Mouse (Mus musculus) olfactory bulb, adult 2 months (tissue): ENCODE data around the gene Rae1. TPM values are rescaled to one million over a fixed set of nuclear protein-coding genes. Genes with fewer than 3 reads are reported as not detected.

ENCODE experiments used
- H3K27ac ChIP-seq: fragments of 200-500 bp; 2 replicates; pipeline ENCODE4 v1.5.1; 2012; ENCODE audit warnings: low read depth, low read length; ENCODE audit not compliant: insufficient read depth
- H3K4me1 ChIP-seq: fragments of 200-500 bp; 2 replicates; pipeline ENCODE4 v1.6.1; 2012; ENCODE audit warnings: low read length; ENCODE audit not compliant: control insufficient read depth, insufficient read depth
- H3K4me3 ChIP-seq: fragments of 200-500 bp; 2 replicates; pipeline ENCODE4 v1.5.1; 2012; ENCODE audit warnings: mild to moderate bottlenecking, low read depth, low read length, moderate library complexity; ENCODE audit not compliant: insufficient read depth
- CTCF ChIP-seq: fragments of 200-500 bp; IDR thresholded peaks from 2 replicates; pipeline ENCODE4 v1.5.1; 2012; ENCODE audit warnings: low read depth, mild to moderate bottlenecking, low read length, moderate library complexity; ENCODE audit not compliant: insufficient read depth
- POLR2A ChIP-seq: fragments of 200-500 bp; IDR thresholded peaks from 2 replicates; pipeline ENCODE4 v1.6.1; 2012; ENCODE audit warnings: mild to moderate bottlenecking, low read depth, low read length, moderate library complexity; ENCODE audit not compliant: insufficient read depth
- WGBS: fragments of 180-500 bp; shearing (Covaris S2); methylation state at CpG from one replicate; pipeline ENCODE4 v1.1.7; 2018; 5-methylcytosine and 5-hydroxymethylcytosine counted together
- polyA plus RNA-seq: library from polyadenylated mRNA; stranded (reverse); fragments of >200 nt; gene quantifications from 2 replicates; pipeline ENCODE4 v1.2.4, GENCODE M21; 2012; ENCODE audit warnings: low replicate concordance; ENCODE audit not compliant: missing spikeins, insufficient read depth, insufficient read length

The Rae1 gene
- polyA plus RNA-seq, 1 experiment = not detected

DNA sequence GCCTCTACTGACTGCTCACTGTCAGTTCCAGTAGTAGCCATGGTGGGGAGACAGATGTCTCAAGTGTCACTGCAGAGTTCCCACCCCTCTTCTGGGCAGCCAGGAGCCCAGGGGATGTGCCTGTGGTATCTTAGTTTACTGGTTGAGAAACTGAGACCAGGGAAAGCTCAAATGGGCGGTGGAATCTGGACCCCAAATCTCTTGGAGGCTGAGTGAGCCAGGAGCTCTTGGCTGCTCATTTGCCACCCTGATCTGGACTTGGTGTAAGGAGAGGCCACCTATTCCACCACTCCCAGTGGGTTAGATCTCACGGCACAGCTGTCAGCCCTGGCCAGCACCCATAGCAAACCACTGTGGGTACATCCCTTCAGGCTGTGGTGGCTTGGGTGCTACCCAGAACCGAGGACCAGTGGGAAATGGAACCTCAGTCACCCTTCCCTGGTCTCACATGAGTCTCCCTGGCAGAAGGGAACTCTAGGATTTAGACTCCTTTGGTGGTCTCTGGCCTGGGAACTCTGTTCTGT, 28.7 kb downstream of the Rae1 start:
- Histone ChIP-seq H3K4me1 (peaks cover 14% of the 10 kb centered on the region; the same call in 1 of the 2 replicates), H3K27ac (no peak overlapping the region), H3K4me3 (no peak overlapping the region)
- WGBS = 88% methylated on average over 3 of the region's 3 CpGs
- TF ChIP-seq POLR2A (no peak), CTCF (no peak)

DNA sequence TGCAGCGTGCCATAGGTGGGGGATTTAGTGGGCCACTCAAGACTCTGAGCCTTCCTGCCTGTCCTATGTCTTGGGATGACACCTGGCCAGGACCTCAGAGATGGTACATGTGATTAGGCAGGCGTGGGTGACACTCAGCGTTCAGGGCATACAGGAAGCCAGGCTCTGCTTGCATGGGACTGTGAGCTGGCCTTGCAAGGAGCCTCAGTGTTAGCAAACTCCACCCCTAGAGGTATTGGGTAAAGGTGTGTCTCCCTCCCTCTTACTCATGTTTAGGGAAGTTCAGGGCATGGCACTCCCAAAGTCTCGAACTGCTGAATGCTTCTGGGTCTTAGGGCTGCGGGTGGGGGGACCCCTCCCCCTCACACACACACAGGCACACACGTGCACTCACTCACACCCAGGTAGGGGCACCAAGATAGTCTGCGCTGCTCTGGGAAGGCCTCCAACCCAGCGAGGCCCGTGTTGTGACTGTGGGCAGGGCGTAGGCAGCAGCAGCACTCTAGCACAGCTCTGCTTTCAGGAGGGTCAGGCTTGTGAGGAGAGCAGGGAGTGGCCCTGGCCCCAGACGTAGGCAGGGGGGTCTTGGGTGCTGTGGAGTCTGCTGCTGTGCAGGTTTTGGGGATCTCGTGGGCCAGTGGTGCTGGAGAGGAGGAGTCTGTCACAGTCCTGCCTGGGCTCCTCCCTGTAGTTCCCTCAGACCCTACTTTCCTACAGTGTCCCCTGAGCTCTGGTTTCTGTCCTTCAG, 30.8 kb downstream of the Rae1 start:
- H3K4me3 ChIP-seq = no peak overlapping the region
- H3K27ac ChIP-seq = no peak overlapping the region
- 86% methylated on average over 12 of the region's 12 CpGs for WGBS
- peaks cover 9% of the 10 kb centered on the region; the same call in 1 of the 2 replicates for H3K4me1 ChIP-seq
- TF ChIP-seq CTCF = no peak
- TF ChIP-seq POLR2A = no peak

DNA sequence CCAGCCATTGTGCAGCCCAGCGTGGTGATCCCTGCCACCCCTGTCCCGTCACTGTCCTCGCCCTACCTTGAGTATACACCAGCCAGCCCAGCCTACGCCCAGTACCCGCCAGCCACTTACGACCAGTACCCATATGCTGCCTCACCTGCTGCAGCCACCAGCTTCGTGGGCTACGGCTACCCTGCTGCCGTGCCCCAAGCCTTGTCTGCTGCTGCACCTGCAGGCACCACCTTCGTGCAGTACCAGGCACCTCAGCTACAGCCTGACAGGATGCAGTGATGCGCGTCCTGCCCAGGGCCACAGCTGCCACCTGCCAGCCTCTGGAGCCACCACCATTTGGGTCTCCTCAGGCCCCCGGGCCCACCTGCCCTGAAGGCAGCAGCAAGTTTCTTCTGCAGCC, 33.6 kb downstream of the Rae1 start:
- Histone ChIP-seq H3K27ac (no peak overlapping the region), H3K4me1 (no peaks in the 10 kb centered on the region), H3K4me3 (no peak overlapping the region)
- TF ChIP-seq CTCF (no peak), POLR2A (no peak)
- WGBS = 98% methylated on average over 13 of the region's 13 CpGs

DNA sequence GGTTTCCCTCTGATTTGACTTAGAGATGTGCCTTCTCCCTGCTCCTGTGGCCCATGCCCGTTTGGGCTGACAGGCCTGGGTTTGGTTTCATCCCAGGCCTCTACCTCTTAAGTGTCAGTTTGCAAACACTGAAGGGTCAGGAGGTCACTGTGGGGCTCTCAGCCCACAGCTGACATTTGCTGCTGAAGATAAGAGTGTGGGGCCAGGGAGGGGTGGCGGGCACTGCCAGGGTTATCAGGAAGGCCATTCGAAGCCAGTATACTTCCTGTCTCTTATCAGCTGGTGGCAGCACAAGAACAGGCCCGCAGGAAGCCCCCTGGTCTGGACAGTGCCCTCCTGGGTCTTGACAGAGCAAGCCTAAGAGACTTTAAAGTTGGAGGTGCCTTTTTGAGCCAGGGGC, 35.1 kb downstream of the Rae1 start:
- Histone ChIP-seq H3K27ac (no peak overlapping the region), H3K4me1 (no peaks in the 10 kb centered on the region), H3K4me3 (no peak overlapping the region)
- WGBS = 80% methylated on average over 4 of the region's 4 CpGs
- TF ChIP-seq POLR2A (no peak), CTCF (no peak)

DNA sequence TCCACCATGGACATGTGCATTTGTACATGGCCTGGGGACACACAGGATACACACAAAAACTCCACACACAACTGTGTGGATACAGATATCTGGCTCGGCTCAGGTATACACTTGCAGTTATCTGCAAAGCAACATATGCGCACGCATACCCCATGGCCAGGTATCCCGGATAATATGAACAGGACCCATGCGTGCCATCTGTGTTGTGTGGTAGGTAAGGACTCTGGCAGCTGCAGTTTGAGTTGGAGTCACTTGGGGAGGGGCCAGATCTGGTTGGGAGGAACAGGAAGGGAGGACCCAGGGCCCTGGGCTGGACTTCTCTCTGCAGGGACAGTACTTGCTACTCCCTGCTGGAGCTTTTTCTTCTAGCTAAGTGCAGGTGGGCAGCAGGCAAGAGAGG, 35.7 kb downstream of the Rae1 start:
- H3K27ac ChIP-seq = no peak overlapping the region
- TF ChIP-seq POLR2A (no peak), CTCF (no peak)
- 98% methylated on average over 5 of the region's 5 CpGs for WGBS

DNA sequence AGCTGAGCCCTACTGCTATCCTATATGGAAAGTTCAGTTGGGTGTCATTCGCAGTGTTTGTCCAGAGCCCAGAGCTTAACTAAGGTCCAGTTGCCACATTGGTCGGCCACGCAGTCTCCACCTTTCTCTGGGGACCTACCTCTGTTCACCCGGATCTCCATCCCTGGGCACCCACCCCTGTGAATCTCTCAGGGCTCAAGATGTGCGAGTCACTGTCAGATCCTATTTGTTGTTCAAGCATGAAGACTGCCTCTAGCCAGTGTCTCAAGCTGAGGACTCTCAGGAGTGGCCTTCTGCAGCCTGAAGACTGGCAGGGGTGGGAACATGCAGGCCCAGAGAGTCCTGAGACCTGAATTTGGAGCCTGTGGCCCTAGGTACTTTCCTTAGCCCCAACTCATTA, 36.1 kb downstream of the Rae1 start:
- Histone ChIP-seq H3K27ac (no peak overlapping the region), H3K4me1 (no peaks in the 10 kb centered on the region), H3K4me3 (no peak overlapping the region)
- 94% methylated on average over 5 of the region's 5 CpGs for WGBS
- TF ChIP-seq CTCF (no peak), POLR2A (no peak)

More for the DNA sequence above, 35.7 kb downstream of the Rae1 start:
- Histone ChIP-seq H3K4me3 (no peak overlapping the region), H3K4me1 (no peaks in the 10 kb centered on the region)

DNA sequence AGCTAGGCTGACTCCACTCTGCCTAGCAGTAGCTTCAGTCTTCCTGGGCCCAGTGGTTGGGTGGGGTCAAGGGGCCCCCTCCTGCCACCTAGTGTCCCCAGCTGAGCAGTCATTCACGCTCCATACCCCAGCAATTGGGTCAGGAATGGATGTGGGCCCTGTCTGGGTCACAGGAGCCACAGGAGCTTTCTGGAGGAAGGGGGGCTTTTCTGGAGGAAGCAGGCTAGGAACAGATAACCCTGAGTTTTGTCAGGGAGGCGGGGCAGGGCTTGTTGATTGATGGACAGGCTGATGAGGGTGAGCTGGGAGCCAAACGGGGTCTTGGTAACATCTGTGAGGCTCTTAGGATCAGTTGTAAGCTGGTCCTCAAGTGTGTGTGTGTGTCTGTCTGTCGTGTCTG, 36.7 kb downstream of the Rae1 start:
- 87% methylated on average over 4 of the region's 4 CpGs for WGBS
- H3K4me1 ChIP-seq = no peaks in the 10 kb centered on the region
- no peak overlapping the region for H3K4me3 ChIP-seq
- H3K27ac ChIP-seq = no peak overlapping the region
- no peak for TF ChIP-seq CTCF
- TF ChIP-seq POLR2A = no peak

DNA sequence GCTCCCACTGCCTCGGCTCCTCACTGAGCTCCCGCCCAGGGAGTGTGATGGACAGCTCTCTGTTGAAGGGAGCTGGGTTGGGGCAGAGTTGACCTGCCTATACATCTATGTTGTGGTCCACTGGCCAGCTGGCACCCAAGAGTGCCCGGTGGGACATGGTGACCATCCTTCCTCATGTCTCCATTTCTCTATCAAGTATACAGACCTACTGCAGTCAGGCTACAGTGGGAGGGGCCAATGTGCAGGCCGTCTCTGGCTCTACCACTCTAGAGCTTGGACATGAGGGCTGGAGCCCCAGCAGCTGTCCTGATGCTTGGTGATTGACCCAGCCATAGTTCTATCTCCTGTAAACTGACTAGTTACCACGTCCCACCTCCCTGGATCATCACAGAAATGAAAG, 37.4 kb downstream of the Rae1 start:
- TF ChIP-seq CTCF (no peak), POLR2A (no peak)
- no peak overlapping the region for H3K27ac ChIP-seq
- no peak overlapping the region for H3K4me3 ChIP-seq
- no peaks in the 10 kb centered on the region for H3K4me1 ChIP-seq
- 88% methylated on average over 5 of the region's 5 CpGs for WGBS

DNA sequence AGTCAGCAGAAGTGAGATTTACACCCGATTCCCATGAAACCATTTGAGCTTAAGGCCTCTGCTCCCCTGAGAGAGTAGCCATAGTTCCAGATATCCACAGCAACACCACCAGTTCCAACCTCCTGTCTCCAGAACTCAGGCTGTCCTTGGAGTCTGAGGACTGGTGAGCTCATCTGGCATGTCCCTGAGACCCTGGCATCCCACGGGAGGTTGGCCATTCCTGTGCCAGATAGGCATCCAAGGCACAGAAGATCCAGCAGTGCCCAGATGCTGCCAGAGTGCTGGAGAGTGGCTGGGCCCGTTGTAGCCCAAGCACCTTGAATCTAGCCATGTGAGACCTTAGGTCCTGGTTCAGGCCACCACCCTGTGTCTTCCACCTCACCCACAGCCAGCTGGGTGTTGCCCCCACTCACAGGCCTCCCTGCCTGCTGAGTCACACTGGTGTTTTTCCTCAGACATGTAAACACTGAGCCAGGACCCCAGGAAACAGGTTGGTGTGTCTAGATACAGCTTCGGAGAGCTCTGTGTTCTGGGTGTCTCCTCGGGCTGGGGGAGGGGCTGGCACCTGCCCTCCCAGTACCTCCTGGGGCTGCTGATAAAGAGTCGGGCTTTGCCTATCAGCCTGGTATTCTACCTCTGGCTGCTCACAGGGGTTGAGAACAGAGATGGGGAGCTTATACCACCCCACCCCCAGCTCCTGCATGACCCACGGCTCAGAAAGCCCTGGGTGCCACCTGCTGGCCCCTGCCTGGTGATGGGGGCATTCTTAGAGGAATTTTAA, 38.1 kb downstream of the Rae1 start:
- Histone ChIP-seq H3K27ac (no peak overlapping the region), H3K4me3 (no peak overlapping the region), H3K4me1 (no peaks in the 10 kb centered on the region)
- WGBS = 65% methylated on average over 7 of the region's 7 CpGs
- TF ChIP-seq CTCF = no peak
- TF ChIP-seq POLR2A = no peak
